Mouse (Mus musculus) limb, embryonic 14.5 days (tissue): ENCODE results near the gene Wdr46. TPM values are rescaled to one million over a fixed set of nuclear protein-coding genes. Genes with fewer than 3 reads are reported as not detected.
A peak's percentile ranks its signal among the peaks of the same experiment; 100 is the strongest.

Experiments
- ATAC-seq: fragments of 200-750 bp; cut with Nextera tagmentation; 2 replicates; pipeline ENCODE4 v1.8.0; 2017; ENCODE audit warnings: low read depth, moderate number of reproducible peaks, moderate TSS enrichment; ENCODE audit not compliant: low FRiP score
- DNase-seq: peaks from one replicate; pipeline ENCODE4 v3.0.0-alpha.2; 2015; ENCODE audit warnings: low spot score
- H3K27ac ChIP-seq: fragments of 300-500 bp; sonication (generic); replicated peaks from 2 replicates; pipeline ENCODE4 v1.5.1; 2014; ENCODE audit warnings: low read depth, mild to moderate bottlenecking, low read length, moderate library complexity, mixed read lengths
- H3K27me3 ChIP-seq: fragments of 300-500 bp; sonication (generic); 2 replicates; pipeline ENCODE4 v1.6.1; 2014; ENCODE audit warnings: low read length, mixed read lengths; ENCODE audit not compliant: control insufficient read depth, insufficient read depth
- H3K36me3 ChIP-seq: fragments of 300-500 bp; sonication (generic); 2 replicates; pipeline ENCODE4 v1.6.1; 2014; ENCODE audit warnings: mild to moderate bottlenecking, low read length, moderate library complexity, mixed read lengths; ENCODE audit not compliant: control insufficient read depth, insufficient read depth
- H3K4me1 ChIP-seq: fragments of 300-500 bp; sonication (generic); 2 replicates; pipeline ENCODE4 v1.6.1; 2014; ENCODE audit warnings: antibody characterized with exemption, low read length, mixed read lengths; ENCODE audit not compliant: control insufficient read depth, insufficient read depth
- H3K4me2 ChIP-seq: fragments of 300-500 bp; sonication (generic); replicated peaks from 2 replicates; pipeline ENCODE4 v1.6.1; 2014; ENCODE audit warnings: low read depth, mild to moderate bottlenecking, low read length, moderate library complexity; ENCODE audit not compliant: severe bottlenecking
- H3K4me3 ChIP-seq: fragments of 300-500 bp; sonication (generic); replicated peaks from 2 replicates; pipeline ENCODE4 v1.5.1; 2014; ENCODE audit warnings: low read length
- H3K9ac ChIP-seq: fragments of 300-500 bp; sonication (generic); 2 replicates; pipeline ENCODE4 v1.6.1; 2014; ENCODE audit warnings: mild to moderate bottlenecking, low read depth, low read length, moderate library complexity; ENCODE audit not compliant: severe bottlenecking
- H3K9me3 ChIP-seq: fragments of 300-500 bp; sonication (generic); 2 replicates; pipeline ENCODE4 v1.6.1; 2016; ENCODE audit warnings: low read length; ENCODE audit not compliant: control insufficient read depth
- POLR2A ChIP-seq: fragments of 200-500 bp; IDR thresholded peaks from 2 replicates; pipeline ENCODE4 v1.8.0; 2012; ENCODE audit warnings: inconsistent platforms, mild to moderate bottlenecking, moderate library complexity, borderline replicate concordance; ENCODE audit not compliant: insufficient read depth, insufficient read length; ENCODE audit errors: extremely low read depth
- whole genome bisulfite sequencing: fragments of 180-500 bp; shearing (Covaris S2); extraction: QIAGEN DNeasy Blood & Tissue Kit; methylation state at CpG from one replicate; pipeline ENCODE4 v1.1.7; 2014; 5-methylcytosine and 5-hydroxymethylcytosine counted together
- polyA plus RNA-seq, 2 experiments: library from polyadenylated mRNA; depleted of rRNA in 1 of 2; stranded (reverse) in 1 of 2; unstranded in 1 of 2; fragments of >200 nt; fragmentation: Nextera tagmentation in 1 of 2; extraction: Ambion mirVana in 1 of 2; gene quantifications; 2 replicates each; pipeline versions ENCODE4 v1.2.1 to v1.2.3; 2012 to 2014

The Wdr46 gene
- polyA plus RNA-seq, 2 experiments: 21.6 to 30.9 TPM

DNA sequence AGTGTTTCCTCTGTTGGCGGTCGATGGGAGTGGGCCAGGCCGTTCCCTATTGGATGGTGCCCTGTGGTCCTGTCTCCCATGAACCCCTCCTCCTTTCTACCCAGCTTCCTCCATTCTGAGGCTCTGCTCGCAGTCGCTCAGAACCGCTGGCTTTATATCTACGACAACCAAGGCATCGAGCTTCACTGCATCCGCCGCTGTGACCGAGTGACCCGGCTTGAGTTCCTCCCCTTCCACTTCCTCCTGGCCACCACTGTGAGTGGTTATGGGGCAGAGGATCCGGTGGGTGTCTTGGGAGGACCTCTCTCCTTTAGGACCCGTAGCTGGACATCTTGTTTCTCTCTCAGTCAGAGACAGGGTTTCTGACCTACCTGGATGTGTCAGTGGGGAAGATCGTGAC lies 3.0 kb downstream of the Wdr46 start:
- H3K27ac ChIP-seq: no peak overlapping the region
- TF ChIP-seq POLR2A: no peak
- H3K4me3 ChIP-seq: no peak overlapping the region
- peaks cover 13% of the 10 kb centered on the region for H3K4me1 ChIP-seq
- H3K4me2 ChIP-seq: no peak overlapping the region
- WGBS: 92% methylated on average over 15 of the region's 15 CpGs
- peaks cover 60% of the 10 kb centered on the region for H3K36me3 ChIP-seq
- no peak for DNase-seq
- H3K27me3 ChIP-seq: no peaks in the 10 kb centered on the region
- no peaks in the 10 kb centered on the region for H3K9me3 ChIP-seq
- ATAC-seq: no peak
- no peak overlapping the region for H3K9ac ChIP-seq

DNA sequence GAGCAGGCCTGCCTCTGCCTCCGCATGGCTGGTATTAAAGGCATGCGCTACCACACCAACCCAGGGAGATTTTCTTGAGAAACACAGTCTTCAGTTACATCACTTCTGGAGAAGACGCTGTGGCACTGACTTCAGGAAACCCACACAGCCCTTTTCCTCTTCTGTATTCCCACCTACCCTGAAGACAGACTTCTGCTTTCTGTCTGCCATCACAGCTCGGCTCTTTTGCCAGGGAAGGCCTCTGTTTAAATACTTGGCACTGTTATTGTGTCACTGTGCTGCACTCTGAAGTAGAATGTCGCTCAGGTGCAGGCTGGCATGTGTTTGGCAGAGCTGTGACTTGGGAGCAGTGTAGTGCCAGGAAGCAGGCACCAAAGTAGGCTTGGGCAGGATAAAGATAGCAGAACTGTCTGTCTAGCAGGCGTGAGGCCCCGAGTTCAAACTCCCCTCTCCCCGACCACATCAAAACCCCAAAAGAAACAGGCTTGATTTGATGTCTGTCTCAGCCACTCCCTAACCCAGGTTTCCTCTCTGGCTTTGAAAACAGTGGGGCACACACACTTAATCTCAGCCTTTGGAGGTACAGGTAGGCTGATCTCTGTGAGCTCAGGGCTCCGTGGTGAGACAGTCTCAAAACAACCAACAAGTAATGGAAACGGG lies 7.1 kb downstream of the Wdr46 start:
- H3K27ac ChIP-seq: no peak overlapping the region
- no peaks in the 10 kb centered on the region for H3K9me3 ChIP-seq
- peaks cover 14% of the 10 kb centered on the region for H3K4me1 ChIP-seq
- H3K36me3 ChIP-seq: peaks cover 77% of the 10 kb centered on the region
- no peak overlapping the region for H3K4me3 ChIP-seq
- no peak for ATAC-seq
- H3K27me3 ChIP-seq: no peaks in the 10 kb centered on the region
- TF ChIP-seq POLR2A: no peak
- no peak for DNase-seq
- 92% methylated on average over 10 of the region's 10 CpGs for WGBS
- H3K9ac ChIP-seq: no peak overlapping the region
- no peak overlapping the region for H3K4me2 ChIP-seq

DNA sequence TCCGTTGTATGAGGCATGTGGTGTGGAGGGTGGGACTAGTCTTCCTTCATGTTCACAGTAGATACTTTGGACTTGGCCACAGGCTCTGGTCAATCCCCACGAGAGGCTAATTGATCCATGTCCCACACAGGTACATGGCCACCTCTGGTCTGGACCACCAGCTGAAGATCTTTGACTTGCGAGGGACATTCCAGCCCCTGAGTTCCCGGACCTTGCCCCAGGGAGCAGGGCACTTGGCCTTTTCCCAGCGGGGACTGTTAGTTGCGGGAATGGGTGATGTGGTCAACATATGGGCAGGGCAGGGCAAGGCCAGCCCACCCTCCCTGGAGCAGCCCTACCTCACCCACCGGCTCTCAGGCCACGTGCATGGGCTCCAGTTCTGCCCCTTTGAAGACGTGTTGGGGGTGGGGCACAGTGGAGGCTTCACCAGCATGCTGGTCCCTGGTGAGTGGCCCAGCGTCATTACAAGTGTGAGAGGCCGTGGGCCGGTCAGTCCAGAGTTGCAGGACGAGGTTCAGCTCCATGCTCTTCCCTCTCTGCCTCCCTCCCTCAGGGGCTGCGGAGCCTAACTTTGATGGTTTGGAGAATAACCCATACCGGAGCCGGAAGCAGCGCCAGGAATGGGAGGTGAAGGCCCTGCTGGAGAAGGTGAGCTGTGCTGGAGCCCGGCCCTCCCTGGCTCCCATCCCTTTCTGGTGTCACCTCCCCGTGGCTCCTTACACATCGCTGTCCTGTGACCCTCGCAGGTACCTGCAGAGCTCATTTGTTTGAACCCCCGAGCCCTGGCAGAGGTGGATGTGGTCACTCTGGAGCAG lies 7.8 kb downstream of the Wdr46 start:
- Histone ChIP-seq H3K9ac (no peak overlapping the region), H3K36me3 (peaks cover 79% of the 10 kb centered on the region), H3K4me2 (no peak overlapping the region), H3K27me3 (no peaks in the 10 kb centered on the region), H3K4me1 (peaks cover 21% of the 10 kb centered on the region), H3K27ac (no peak overlapping the region), H3K9me3 (no peaks in the 10 kb centered on the region), H3K4me3 (no peak overlapping the region)
- no peak for DNase-seq
- no peak for TF ChIP-seq POLR2A
- ATAC-seq: no peak
- 84% methylated on average over 22 of the region's 22 CpGs for WGBS

DNA sequence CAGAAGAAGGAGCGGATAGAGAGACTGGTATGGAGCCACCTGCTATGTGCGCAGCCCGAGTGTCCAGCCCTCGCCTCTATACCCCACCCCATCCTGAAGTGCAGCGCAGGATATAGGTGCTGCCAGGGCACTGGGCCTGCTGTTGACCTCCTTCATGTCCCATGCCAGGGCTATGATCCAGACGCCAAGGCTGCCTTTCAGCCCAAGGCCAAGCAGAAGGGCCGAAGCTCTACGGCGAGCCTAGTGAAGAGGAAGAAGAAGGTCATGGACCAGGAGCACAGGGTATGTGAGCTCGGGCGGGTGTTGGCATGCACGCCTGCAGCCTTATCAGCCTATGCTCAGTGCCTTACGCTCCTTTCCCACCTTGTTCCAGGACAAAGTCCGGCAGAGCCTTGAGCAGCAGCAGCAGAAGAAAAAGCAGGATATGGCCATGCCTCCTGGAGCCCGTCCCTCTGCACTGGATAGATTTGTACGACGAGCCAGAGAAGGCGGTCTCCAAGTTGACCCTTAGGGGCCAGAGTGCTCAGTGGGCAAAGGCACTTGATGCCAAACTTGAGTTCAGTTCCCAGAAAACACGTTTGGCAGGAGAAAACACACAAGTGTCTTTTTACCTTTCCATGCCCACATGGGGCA lies 8.6 kb downstream of the Wdr46 start:
- H3K4me2 ChIP-seq: no peak overlapping the region
- no peaks in the 10 kb centered on the region for H3K27me3 ChIP-seq
- peaks cover 80% of the 10 kb centered on the region for H3K36me3 ChIP-seq
- no peaks in the 10 kb centered on the region for H3K9me3 ChIP-seq
- H3K4me1 ChIP-seq: peaks cover 25% of the 10 kb centered on the region
- ATAC-seq (no peak), DNase-seq (no peak)
- H3K9ac ChIP-seq: no peak overlapping the region
- H3K4me3 ChIP-seq: no peak overlapping the region
- no peak for TF ChIP-seq POLR2A
- no peak overlapping the region for H3K27ac ChIP-seq
- WGBS: 92% methylated on average over 19 of the region's 19 CpGs

DNA sequence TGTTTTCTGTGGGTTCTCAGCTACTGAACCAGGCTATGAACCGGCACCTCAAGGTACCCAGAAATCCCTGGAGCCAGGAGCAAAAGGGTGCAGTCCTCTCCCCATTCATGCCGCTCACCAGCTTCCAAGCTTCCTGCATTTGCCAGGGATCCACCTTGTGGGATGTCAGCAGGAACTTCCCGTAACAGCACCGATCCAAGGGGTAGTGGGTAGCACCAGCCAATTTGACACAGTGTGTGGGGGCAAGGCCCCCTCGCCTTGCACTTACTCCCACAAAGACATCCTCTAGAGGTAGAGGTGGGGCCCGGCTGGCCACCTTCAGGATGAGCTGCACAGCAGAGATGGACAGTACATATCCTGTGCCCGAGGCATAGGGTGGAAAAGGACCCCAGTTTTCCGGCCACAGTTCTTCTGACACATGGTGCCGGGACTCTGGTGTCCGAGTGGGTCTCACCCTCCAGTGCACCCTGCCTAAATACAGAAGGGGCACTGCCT lies 9.7 kb downstream of the Wdr46 start:
- Histone ChIP-seq H3K36me3 (peaks cover 76% of the 10 kb centered on the region), H3K27me3 (no peaks in the 10 kb centered on the region), H3K4me1 (peaks cover 32% of the 10 kb centered on the region), H3K9me3 (no peaks in the 10 kb centered on the region), H3K4me3 (peak overlapping the region; percentile 43), H3K9ac (peak overlapping the region; percentile 63), H3K27ac (peak overlapping the region; percentile 88), H3K4me2 (peak overlapping the region; percentile 85)
- no peak for TF ChIP-seq POLR2A
- DNase-seq (no peak), ATAC-seq (no peak)
- WGBS: 77% methylated on average over 10 of the region's 10 CpGs
